Mouse (Mus musculus): ENCODE measurements around the gene Sdhaf2. TPM values are rescaled to one million over a fixed set of nuclear protein-coding genes. Genes with fewer than 3 reads are reported as not detected.
"Not testable (repeated sequence)": the region's sequence is repeated elsewhere in the genome, so short reads cannot be mapped to it uniquely, and the experiment has no call there.

Gene Sdhaf2
- total RNA-seq (2018; cell fraction: chromatin; rRNA removed): 10 to 100 TPM; 23.8 to 75.7 (median 55.5) TPM
- 10 to 100 TPM; 31.8 to 63.0 (median 50.4) TPM for total RNA-seq (2018; cell fraction: cytosol; rRNA removed)
- total RNA-seq (2018; cell fraction: nucleus; rRNA removed): 10 to 100 TPM; 17.5 to 63.8 (median 36.3) TPM
- 47.5 to 57.7 TPM (median 49.5 TPM) in 3 replicates for polyA plus RNA-seq (2018)

GRCm38 (mm10) chr19:10525910-10526309, at the start of gene Sdhaf2:
Gene Sdhaf2 (minus strand): TSS chr19:10526142.
- Histone ChIP-seq H3K79me2 (ENCODE audit: inconsistent target) (peaks cover 93% of the 10 kb centered on the region), H3K4me3 (ENCODE audit: inconsistent target) (peak within 1 kb of the TSS; percentile 99), H3K36me3 (ENCODE audit: inconsistent target) (peaks cover 14% of the 10 kb centered on the region; the same call in 1 of the 2 replicates), H3K27ac (peak within 1 kb of the TSS; percentile 77)
- 2% methylated on average over 11 of the region's 11 CpGs for WGBS (ENCODE audit: missing documents)

- no peak overlapping the region for H3K27ac ChIP-seq
- WGBS (ENCODE audit: missing documents): 96% methylated on average over 6 of the region's 6 CpGs
- no peak overlapping the region for H3K4me3 ChIP-seq (ENCODE audit: inconsistent target)
- H3K36me3 ChIP-seq (ENCODE audit: inconsistent target): peaks cover 18% of the 10 kb centered on the region; the same call in 1 of the 2 replicates
- H3K79me2 ChIP-seq (ENCODE audit: inconsistent target): no peaks in the 10 kb centered on the region
Observed at GRCm38 (mm10) chr19:10569627-10570026, 43.7 kb upstream of the Sdhaf2 start.

GRCm38 (mm10) chr19:10565217-10565616, 39.3 kb upstream of the Sdhaf2 start:
- H3K4me3 ChIP-seq (ENCODE audit: inconsistent target): no peak overlapping the region
- no peaks in the 10 kb centered on the region for H3K36me3 ChIP-seq (ENCODE audit: inconsistent target)
- 69% methylated on average over 4 of the region's 4 CpGs for WGBS (ENCODE audit: missing documents)
- no peak overlapping the region for H3K27ac ChIP-seq
- no peaks in the 10 kb centered on the region for H3K79me2 ChIP-seq (ENCODE audit: inconsistent target)

GRCm38 (mm10) chr19:10564278-10564677, 38.3 kb upstream of the Sdhaf2 start:
- Histone ChIP-seq H3K36me3 (ENCODE audit: inconsistent target) (no peaks in the 10 kb centered on the region), H3K79me2 (ENCODE audit: inconsistent target) (no peaks in the 10 kb centered on the region), H3K4me3 (ENCODE audit: inconsistent target) (no peak overlapping the region), H3K27ac (no peak overlapping the region)
- 77% methylated on average over 6 of the region's 6 CpGs for WGBS (ENCODE audit: missing documents)

GRCm38 (mm10) chr19:10562351-10562750, 36.4 kb upstream of the Sdhaf2 start:
- no peak overlapping the region for H3K4me3 ChIP-seq (ENCODE audit: inconsistent target)
- no peaks in the 10 kb centered on the region for H3K79me2 ChIP-seq (ENCODE audit: inconsistent target)
- H3K36me3 ChIP-seq (ENCODE audit: inconsistent target): no peaks in the 10 kb centered on the region
- 91% methylated on average over 5 of the region's 5 CpGs for WGBS (ENCODE audit: missing documents)
- no peak overlapping the region for H3K27ac ChIP-seq

GRCm38 (mm10) chr19:10561558-10562314, 35.8 kb upstream of the Sdhaf2 start:
- Histone ChIP-seq H3K4me3 (ENCODE audit: inconsistent target) (no peak overlapping the region), H3K79me2 (ENCODE audit: inconsistent target) (no peaks in the 10 kb centered on the region), H3K27ac (no peak overlapping the region), H3K36me3 (ENCODE audit: inconsistent target) (no peaks in the 10 kb centered on the region)
- WGBS (ENCODE audit: missing documents): 84% methylated on average over 6 of the region's 6 CpGs

GRCm38 (mm10) chr19:10560108-10560507, 34.2 kb upstream of the Sdhaf2 start:
- Histone ChIP-seq H3K4me3 (ENCODE audit: inconsistent target) (no peak overlapping the region), H3K27ac (no peak overlapping the region), H3K36me3 (ENCODE audit: inconsistent target) (no peaks in the 10 kb centered on the region), H3K79me2 (ENCODE audit: inconsistent target) (no peaks in the 10 kb centered on the region)
- WGBS (ENCODE audit: missing documents): 76% methylated on average over 4 of the region's 5 CpGs

GRCm38 (mm10) chr19:10557837-10558375, 32.0 kb upstream of the Sdhaf2 start:
- 73% methylated on average over 4 of the region's 4 CpGs for WGBS (ENCODE audit: missing documents)
- H3K4me3 ChIP-seq (ENCODE audit: inconsistent target); H3K36me3 ChIP-seq (ENCODE audit: inconsistent target); H3K27ac ChIP-seq; H3K79me2 ChIP-seq (ENCODE audit: inconsistent target): not testable (repeated sequence)

- Histone ChIP-seq H3K4me3 (ENCODE audit: inconsistent target) (no peak overlapping the region), H3K79me2 (ENCODE audit: inconsistent target) (no peaks in the 10 kb centered on the region), H3K27ac (no peak overlapping the region), H3K36me3 (ENCODE audit: inconsistent target) (no peaks in the 10 kb centered on the region)
- 88% methylated on average over 2 of the region's 2 CpGs for WGBS (ENCODE audit: missing documents)
Observed at GRCm38 (mm10) chr19:10557430-10557829, 31.5 kb upstream of the Sdhaf2 start.

GRCm38 (mm10) chr19:10557001-10557400, 31.1 kb upstream of the Sdhaf2 start:
- Histone ChIP-seq H3K4me3 (ENCODE audit: inconsistent target) (no peak overlapping the region), H3K79me2 (ENCODE audit: inconsistent target) (no peaks in the 10 kb centered on the region), H3K27ac (no peak overlapping the region), H3K36me3 (ENCODE audit: inconsistent target) (no peaks in the 10 kb centered on the region)
- WGBS (ENCODE audit: missing documents): 82% methylated on average over 2 of the region's 2 CpGs

- no peaks in the 10 kb centered on the region for H3K79me2 ChIP-seq (ENCODE audit: inconsistent target)
- 2% methylated on average over 43 of the region's 43 CpGs for WGBS (ENCODE audit: missing documents)
- H3K4me3 ChIP-seq (ENCODE audit: inconsistent target): peak within 1 kb of the TSS; percentile 58
- H3K36me3 ChIP-seq (ENCODE audit: inconsistent target): no peaks in the 10 kb centered on the region
- H3K27ac ChIP-seq: no peak within 1 kb of the TSS
Observed at GRCm38 (mm10) chr19:10555624-10556510, 29.9 kb upstream of the Sdhaf2 start, which contains the start of gene Tmem216. Gene Tmem216 (minus strand): TSS chr19:10556238.

GRCm38 (mm10) chr19:10539454-10539853, 13.5 kb upstream of the Sdhaf2 start:
- Histone ChIP-seq H3K27ac (no peak overlapping the region), H3K4me3 (ENCODE audit: inconsistent target) (no peak overlapping the region), H3K79me2 (ENCODE audit: inconsistent target) (no peaks in the 10 kb centered on the region), H3K36me3 (ENCODE audit: inconsistent target) (peaks cover 92% of the 10 kb centered on the region)
- 89% methylated on average over 5 of the region's 5 CpGs for WGBS (ENCODE audit: missing documents)

GRCm38 (mm10) chr19:10530082-10530481, 4.1 kb upstream of the Sdhaf2 start:
- Histone ChIP-seq H3K79me2 (ENCODE audit: inconsistent target) (peaks cover 77% of the 10 kb centered on the region), H3K36me3 (ENCODE audit: inconsistent target) (peaks cover 50% of the 10 kb centered on the region), H3K4me3 (ENCODE audit: inconsistent target) (no peak overlapping the region), H3K27ac (no peak overlapping the region)
- 100% methylated on average over 1 of the region's 1 CpGs for WGBS (ENCODE audit: missing documents)

GRCm38 (mm10) chr19:10525106-10525901, 638 bp downstream of the Sdhaf2 start, which contains the start of gene Cpsf7:
Gene Cpsf7 (plus strand): TSS chr19:10525266.
- H3K79me2 ChIP-seq (ENCODE audit: inconsistent target): peaks cover 93% of the 10 kb centered on the region
- peak within 1 kb of the TSS; percentile 77 for H3K27ac ChIP-seq
- H3K36me3 ChIP-seq (ENCODE audit: inconsistent target): peaks cover 8% of the 10 kb centered on the region; the same call in 1 of the 2 replicates
- peak within 1 kb of the TSS; percentile 99 for H3K4me3 ChIP-seq (ENCODE audit: inconsistent target)
- WGBS (ENCODE audit: missing documents): under 1% methylated on average over 74 of the region's 93 CpGs

Data from macrophage (primary cell).